Mouse (Mus musculus) limb, embryonic 14.5 days (tissue): Measurements from ENCODE around the gene C8g. TPM values are rescaled to one million over a fixed set of nuclear protein-coding genes. Genes with fewer than 3 reads are reported as not detected.
A peak's percentile ranks its signal among the peaks of the same experiment; 100 is the strongest.

Source experiments
- ATAC-seq: fragments of 200-750 bp; cut with Nextera tagmentation; 2 replicates; pipeline ENCODE4 v1.8.0; 2017; ENCODE audit warnings: low read depth, moderate number of reproducible peaks, moderate TSS enrichment; ENCODE audit not compliant: low FRiP score
- DNase-seq: peaks from one replicate; pipeline ENCODE4 v3.0.0-alpha.2; 2015; ENCODE audit warnings: low spot score
- H3K27ac ChIP-seq: fragments of 300-500 bp; sonication (generic); replicated peaks from 2 replicates; pipeline ENCODE4 v1.5.1; 2014; ENCODE audit warnings: low read depth, mild to moderate bottlenecking, low read length, moderate library complexity, mixed read lengths
- H3K27me3 ChIP-seq: fragments of 300-500 bp; sonication (generic); 2 replicates; pipeline ENCODE4 v1.6.1; 2014; ENCODE audit warnings: low read length, mixed read lengths; ENCODE audit not compliant: control insufficient read depth, insufficient read depth
- H3K36me3 ChIP-seq: fragments of 300-500 bp; sonication (generic); 2 replicates; pipeline ENCODE4 v1.6.1; 2014; ENCODE audit warnings: mild to moderate bottlenecking, low read length, moderate library complexity, mixed read lengths; ENCODE audit not compliant: control insufficient read depth, insufficient read depth
- H3K4me1 ChIP-seq: fragments of 300-500 bp; sonication (generic); 2 replicates; pipeline ENCODE4 v1.6.1; 2014; ENCODE audit warnings: antibody characterized with exemption, low read length, mixed read lengths; ENCODE audit not compliant: control insufficient read depth, insufficient read depth
- H3K4me2 ChIP-seq: fragments of 300-500 bp; sonication (generic); replicated peaks from 2 replicates; pipeline ENCODE4 v1.6.1; 2014; ENCODE audit warnings: low read depth, mild to moderate bottlenecking, low read length, moderate library complexity; ENCODE audit not compliant: severe bottlenecking
- H3K4me3 ChIP-seq: fragments of 300-500 bp; sonication (generic); replicated peaks from 2 replicates; pipeline ENCODE4 v1.5.1; 2014; ENCODE audit warnings: low read length
- H3K9ac ChIP-seq: fragments of 300-500 bp; sonication (generic); 2 replicates; pipeline ENCODE4 v1.6.1; 2014; ENCODE audit warnings: mild to moderate bottlenecking, low read depth, low read length, moderate library complexity; ENCODE audit not compliant: severe bottlenecking
- H3K9me3 ChIP-seq: fragments of 300-500 bp; sonication (generic); 2 replicates; pipeline ENCODE4 v1.6.1; 2016; ENCODE audit warnings: low read length; ENCODE audit not compliant: control insufficient read depth
- POLR2A ChIP-seq: fragments of 200-500 bp; IDR thresholded peaks from 2 replicates; pipeline ENCODE4 v1.8.0; 2012; ENCODE audit warnings: inconsistent platforms, mild to moderate bottlenecking, moderate library complexity, borderline replicate concordance; ENCODE audit not compliant: insufficient read depth, insufficient read length; ENCODE audit errors: extremely low read depth
- WGBS: fragments of 180-500 bp; shearing (Covaris S2); extraction: QIAGEN DNeasy Blood & Tissue Kit; methylation state at CpG from one replicate; pipeline ENCODE4 v1.1.7; 2014; 5-methylcytosine and 5-hydroxymethylcytosine counted together
- polyA plus RNA-seq, 2 experiments: library from polyadenylated mRNA; depleted of rRNA in 1 of 2; stranded (reverse) in 1 of 2; unstranded in 1 of 2; fragments of >200 nt; fragmentation: Nextera tagmentation in 1 of 2; extraction: Ambion mirVana in 1 of 2; gene quantifications; 2 replicates each; pipeline versions ENCODE4 v1.2.1 to v1.2.3; 2012 to 2014

The C8g gene
- polyA plus RNA-seq, 2 experiments, result 4.2 to 4.4 TPM

DNA sequence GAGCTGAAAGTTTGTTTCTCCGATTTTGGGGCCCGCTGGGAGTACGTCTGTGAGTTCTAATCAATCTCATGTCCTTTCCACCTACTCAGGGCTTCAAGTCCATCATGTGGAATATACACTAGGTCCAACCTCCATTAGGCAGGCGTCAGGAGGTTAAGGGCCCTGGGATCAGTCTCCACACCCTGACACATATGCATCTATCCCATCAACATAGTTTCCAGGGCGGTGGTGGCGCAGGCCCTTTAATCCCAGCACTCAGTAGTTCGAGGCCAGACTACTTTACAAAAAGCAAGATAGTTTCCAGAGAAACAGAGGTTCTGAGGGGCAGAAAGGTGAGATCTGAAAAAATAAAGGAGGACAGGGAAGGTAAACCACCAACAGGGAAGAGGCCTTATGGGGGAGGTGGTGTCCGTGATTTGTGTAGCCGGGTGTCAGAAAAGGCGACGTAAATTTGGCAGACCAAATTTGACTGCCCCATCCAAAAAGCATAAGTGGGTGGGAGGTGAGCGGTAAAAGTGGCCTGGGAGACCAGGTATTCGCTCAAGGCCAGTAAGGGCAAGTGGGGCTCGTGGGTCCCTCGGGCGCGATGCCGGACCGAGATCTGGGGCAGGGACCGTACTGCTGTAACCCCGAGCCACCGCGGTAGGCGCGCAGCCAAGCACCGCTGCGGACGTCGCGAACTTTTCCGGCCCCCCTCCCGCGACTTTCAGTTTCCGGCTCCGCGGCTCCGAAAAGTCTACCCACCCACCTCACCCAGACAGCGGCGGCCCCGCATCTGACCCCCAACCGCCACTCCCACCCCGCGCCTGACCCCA is 44.7 kb upstream of the C8g start:
- Histone ChIP-seq H3K9me3 (no peaks in the 10 kb centered on the region), H3K4me1 (peaks cover 2% of the 10 kb centered on the region; the same call in 1 of the 2 replicates), H3K9ac (peak overlapping the region; percentile 80), H3K4me2 (peak overlapping the region; percentile 77), H3K36me3 (no peaks in the 10 kb centered on the region; the same call in 1 of the 2 replicates), H3K4me3 (peak overlapping the region; percentile 75), H3K27ac (peak overlapping the region; percentile 53; the same call in 1 of the 2 replicates), H3K27me3 (no peaks in the 10 kb centered on the region)
- ATAC-seq (peak; percentile 58), DNase-seq (peak; percentile 30)
- WGBS, result 8% methylated on average over 33 of the region's 43 CpGs
- TF ChIP-seq POLR2A, result no peak

DNA sequence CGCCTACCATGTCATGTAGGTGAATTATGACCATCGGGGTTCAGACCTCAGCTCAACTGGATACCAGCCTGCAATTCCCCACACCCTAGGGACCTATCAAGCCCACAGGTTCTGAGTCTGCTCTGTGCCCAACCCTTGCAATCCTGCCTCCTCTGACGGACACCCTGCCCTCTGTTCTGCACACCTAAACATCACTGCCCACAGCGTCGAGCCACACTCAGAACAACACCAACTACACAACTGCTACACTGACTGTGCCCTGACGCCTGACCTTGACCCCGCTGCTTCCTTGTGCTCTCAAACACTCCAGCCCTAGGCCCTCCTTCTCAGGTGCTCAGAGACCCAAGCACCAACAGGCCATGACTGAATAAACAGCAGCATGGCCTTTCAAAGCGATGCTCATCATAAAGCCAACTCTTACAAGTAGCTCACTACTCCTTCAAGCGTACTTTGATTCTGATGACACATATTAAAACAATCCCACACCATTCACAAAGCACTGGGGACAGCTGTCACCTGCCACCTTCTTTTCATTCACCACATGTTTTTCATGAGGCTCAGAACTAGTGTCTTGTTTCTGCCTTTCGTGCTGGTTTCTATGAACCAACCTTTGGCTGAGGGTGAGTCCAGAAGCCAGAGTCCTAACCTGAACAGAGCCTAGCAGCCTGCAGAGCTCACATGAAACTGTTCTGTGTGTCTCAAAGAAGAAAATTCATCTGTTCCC is 40.3 kb upstream of the C8g start:
- H3K36me3 ChIP-seq, result peaks cover 21% of the 10 kb centered on the region
- no peak overlapping the region for H3K9ac ChIP-seq
- no peaks in the 10 kb centered on the region for H3K27me3 ChIP-seq
- ATAC-seq (no peak), DNase-seq (no peak)
- H3K27ac ChIP-seq, result no peak overlapping the region
- H3K4me2 ChIP-seq, result no peak overlapping the region
- H3K9me3 ChIP-seq, result no peaks in the 10 kb centered on the region
- peaks cover 2% of the 10 kb centered on the region; the same call in 1 of the 2 replicates for H3K4me1 ChIP-seq
- TF ChIP-seq POLR2A, result no peak
- no peak overlapping the region for H3K4me3 ChIP-seq
- 72% methylated on average over 10 of the region's 10 CpGs for WGBS

DNA sequence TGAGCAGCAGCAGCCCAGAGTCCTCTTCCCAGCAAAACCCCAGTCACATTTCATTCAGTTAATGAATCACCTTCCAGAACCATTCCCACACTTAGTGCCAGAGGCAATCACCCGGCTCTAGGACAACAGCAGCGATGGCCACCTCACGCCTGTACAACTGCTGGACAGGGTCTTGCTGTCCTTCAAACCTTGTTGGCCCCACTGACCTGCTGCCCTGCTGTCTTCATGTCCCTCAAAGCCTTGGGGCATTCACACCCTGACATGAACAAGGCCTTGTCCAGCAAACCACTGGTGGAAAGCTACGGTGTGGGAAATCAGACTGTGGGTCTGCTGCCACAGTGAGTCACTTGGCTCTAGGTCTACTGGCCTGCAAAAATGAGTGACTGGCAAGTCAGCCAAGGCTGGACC is 39.0 kb upstream of the C8g start:
- DNase-seq (no peak), ATAC-seq (no peak)
- H3K4me1 ChIP-seq, result peaks cover 2% of the 10 kb centered on the region; the same call in 1 of the 2 replicates
- peaks cover 34% of the 10 kb centered on the region for H3K36me3 ChIP-seq
- TF ChIP-seq POLR2A, result no peak
- no peaks in the 10 kb centered on the region for H3K9me3 ChIP-seq
- no peak overlapping the region for H3K27ac ChIP-seq
- no peaks in the 10 kb centered on the region for H3K27me3 ChIP-seq
- no peak overlapping the region for H3K4me2 ChIP-seq
- H3K4me3 ChIP-seq, result no peak overlapping the region
- H3K9ac ChIP-seq, result no peak overlapping the region
- WGBS, result 90% methylated on average over 4 of the region's 4 CpGs

DNA sequence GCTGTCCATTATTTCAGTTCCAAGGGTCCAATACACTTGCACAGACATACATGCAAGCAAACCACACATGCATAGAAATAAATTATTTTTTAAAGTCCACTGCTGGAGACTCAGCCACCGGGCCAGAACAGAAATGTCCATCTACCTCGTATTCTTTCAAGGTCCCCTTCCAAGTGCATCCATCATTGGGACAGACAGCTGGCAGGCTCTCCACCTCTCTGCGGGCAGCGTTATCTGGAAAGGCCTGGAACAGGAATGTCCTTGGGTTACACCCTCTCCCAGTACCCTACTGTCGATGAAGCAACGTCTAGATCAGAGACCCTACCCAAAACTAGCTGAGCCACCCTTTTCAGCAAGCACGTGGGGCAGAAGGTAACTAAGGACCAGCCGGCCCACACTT is 35.0 kb upstream of the C8g start:
- H3K36me3 ChIP-seq, result peaks cover 60% of the 10 kb centered on the region

DNA sequence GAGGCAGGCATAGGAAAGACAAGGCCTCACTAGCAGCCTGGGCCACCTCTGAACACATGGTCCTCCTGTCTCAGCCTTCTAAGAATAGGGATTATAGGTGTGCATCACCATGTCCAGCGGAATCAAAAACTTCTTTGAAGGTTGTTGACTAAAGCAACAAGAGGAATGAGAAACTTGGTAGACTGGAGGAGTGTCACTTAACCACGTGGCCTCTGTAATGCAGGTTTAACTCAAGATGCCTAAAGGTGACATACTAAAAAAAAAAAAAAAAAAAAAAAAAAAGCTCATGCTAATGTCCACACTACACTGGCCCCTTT is 33.3 kb upstream of the C8g start:
- Histone ChIP-seq H3K9me3 (no peaks in the 10 kb centered on the region), H3K27me3 (no peaks in the 10 kb centered on the region), H3K27ac (no peak overlapping the region), H3K4me2 (no peak overlapping the region), H3K4me3 (no peak overlapping the region), H3K4me1 (no peaks in the 10 kb centered on the region), H3K36me3 (peaks cover 76% of the 10 kb centered on the region), H3K9ac (no peak overlapping the region)
- WGBS, result 93% methylated on average over 2 of the region's 2 CpGs
- DNase-seq (no peak), ATAC-seq (no peak)
- TF ChIP-seq POLR2A, result no peak

More for the DNA sequence above, 35.0 kb upstream of the C8g start:
- Histone ChIP-seq H3K4me2 (no peak overlapping the region), H3K9me3 (no peaks in the 10 kb centered on the region), H3K4me3 (no peak overlapping the region), H3K4me1 (no peaks in the 10 kb centered on the region), H3K9ac (no peak overlapping the region), H3K27me3 (no peaks in the 10 kb centered on the region), H3K27ac (no peak overlapping the region)
- TF ChIP-seq POLR2A, result no peak
- ATAC-seq (no peak), DNase-seq (no peak)
- 95% methylated on average over 8 of the region's 8 CpGs for WGBS
